Mouse (Mus musculus) right cerebral cortex, postnatal 25 days (tissue): ENCODE measurements around the gene Sec22a.
A peak's percentile ranks its signal among the peaks of the same experiment; 100 is the strongest.

ENCODE experiments used
- DNase-seq: peaks from one replicate; pipeline ENCODE4 v3.0.0; 2022

Gene Sec22a

DNA sequence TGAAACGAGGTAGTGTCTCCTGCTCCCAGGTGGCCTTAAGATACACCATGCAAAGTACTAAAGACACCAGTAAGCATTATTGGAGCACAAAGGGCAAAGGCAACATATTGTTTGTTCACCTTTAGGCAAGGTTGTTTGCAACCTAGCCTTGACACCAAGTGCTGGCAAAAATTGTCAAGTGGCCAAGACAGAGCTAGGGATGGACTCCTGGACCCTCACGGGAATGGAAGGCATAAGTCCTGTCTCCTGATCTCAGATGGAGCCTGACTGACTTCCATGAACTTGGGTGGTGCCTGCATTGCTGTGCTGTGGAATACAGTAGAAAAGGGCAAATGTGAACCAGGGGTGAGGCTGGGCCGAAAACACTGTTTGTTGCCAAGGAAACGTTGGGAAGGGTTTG, 54.1 kb downstream of the Sec22a start:
- no peak for DNase-seq

DNA sequence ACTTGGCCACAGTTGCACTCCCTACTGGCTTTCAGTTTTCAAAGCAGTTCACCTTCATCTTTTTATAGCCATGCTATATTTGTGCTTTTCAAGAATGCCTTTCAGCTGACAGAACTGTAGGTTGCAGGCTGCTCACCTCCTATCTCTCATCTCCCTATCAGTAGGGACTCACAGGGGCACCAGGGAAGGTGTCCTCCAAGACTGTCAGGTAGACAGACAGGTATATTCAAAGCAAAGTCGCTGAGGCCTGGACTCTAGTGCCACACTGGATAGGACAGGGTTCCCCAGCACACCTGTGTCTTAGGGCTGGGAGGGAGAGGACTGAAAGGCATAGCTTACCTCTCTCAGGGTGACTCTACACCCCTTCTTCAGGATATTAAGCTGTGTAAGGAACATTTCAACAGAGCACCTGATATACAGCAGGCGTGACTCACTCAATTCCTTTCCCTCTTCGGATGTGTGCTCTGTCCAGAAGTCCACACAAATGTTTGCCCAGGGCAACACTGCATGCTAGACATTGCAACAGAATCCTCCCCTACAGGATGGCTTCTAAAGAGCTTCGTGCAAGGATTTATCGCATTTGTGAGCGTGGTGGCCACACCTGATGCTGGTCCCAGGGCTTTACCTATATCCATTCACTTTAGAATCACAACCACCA, 55.1 kb downstream of the Sec22a start:
- DNase-seq, result no peak

DNA sequence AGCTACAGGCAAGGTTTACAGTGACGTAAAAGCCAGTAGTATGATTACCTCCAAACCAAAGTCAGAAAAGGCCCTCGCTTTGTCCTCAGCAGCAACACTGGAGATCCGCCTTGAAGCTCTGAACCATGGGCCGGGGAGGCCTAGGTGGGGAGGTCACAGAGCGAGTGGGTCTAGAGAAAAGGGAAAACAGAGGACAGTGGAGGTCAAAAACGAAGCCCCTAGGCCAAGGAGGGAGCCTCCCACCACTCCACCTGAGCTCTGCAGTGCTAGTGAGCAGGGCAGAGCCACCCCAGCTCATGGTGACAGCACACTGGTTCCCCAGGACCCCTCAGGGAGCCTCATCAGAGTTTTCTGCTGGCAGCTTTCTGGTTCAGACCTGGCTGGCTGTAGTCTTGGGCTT, 55.7 kb downstream of the Sec22a start:
- DNase-seq, result no peak

DNA sequence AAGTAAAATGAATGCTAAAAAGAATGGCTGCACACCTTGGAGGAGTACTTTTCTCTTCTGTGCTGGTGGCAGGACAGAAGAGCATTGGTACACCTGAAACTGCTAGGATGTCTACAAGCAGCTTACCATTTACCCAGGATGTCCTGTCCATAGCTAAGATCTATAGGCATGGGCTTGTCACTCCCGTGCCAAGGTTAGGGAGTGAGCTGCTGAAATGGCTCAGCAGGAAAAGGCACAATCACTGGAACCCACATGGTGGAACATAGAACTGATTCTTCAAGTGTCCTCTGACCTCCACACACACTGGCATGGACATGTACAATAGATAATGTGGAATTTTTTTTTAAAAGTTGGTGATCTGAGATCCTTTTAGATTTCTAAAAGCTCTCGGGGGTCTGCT, 56.4 kb downstream of the Sec22a start:
- DNase-seq, result no peak

DNA sequence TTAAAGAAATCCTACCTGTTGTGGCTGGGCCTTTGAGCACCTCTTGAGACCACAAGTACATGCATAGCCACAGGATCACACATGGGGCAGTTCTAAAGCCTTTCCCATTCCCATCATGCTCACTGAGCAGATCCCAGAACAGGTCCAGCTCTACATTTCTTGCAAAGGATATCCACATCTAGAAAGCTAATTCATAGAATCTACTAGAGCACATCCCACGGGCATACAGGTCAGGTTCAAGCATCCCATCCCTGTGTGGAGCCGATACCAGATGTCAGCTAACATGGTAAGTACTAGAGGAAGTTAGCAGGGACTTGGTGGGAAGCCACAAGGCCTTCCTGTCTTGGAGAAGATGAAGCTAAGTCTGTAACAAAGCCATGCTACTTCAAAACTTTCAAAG, 57.1 kb downstream of the Sec22a start:
- no peak for DNase-seq

DNA sequence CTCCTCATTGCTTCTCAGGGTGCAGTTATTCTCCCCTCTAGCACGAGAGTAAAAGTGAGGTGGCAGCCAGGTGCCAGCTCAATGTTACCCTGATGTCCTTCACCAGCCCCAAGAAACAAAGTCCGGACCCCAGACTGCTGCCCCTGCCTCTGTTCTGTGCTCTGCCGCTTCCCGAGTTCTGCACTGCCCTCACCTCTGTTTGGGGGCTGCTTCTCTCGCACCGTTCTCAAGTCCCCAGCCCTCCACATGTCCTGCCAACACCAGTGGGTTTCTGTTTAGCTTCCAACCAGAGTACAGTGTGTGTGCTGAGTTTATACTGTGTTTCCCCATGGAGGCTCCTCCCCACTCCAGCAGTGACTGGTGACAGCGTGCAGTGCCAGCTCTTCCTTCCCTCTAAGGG, 58.5 kb downstream of the Sec22a start:
- no peak for DNase-seq

DNA sequence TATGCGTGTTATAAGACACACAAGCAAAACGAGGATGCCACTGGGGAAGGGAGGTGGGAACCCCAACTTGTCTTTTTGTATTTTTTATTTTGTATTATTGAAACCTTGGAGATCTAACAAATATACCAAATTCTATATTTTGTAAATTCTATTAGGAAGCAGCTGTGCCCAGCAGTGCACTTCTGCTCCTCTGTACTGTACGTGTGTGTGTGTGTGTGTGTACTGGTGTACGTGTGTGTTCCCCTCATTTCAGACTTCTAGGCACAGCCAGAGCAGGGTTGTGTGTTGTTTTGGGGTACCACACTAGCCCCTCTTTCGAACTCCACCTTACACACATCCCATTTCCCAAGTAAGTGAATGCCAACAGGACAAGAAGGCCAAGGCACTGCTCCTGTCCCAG, 59.3 kb downstream of the Sec22a start:
- DNase-seq, result no peak

DNA sequence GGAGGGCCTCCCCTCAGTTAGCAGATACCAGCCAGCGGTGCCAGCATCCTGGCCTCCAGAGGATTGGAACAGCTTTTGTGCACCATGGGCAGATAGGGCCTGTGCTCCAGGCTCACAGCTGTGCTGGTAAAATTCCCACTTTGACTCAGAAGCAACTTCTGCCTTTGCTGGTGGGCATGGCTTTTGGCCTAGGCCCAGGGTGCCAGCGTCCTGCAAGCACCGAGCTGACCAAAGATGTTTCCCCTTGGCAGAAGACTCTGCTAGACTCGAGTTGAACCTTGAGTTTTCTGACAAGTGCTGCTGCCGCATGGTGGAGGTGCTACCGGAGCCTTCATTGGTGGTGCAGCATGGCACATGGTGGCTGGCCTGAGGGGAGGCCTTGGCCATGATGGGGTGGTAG, 60.0 kb downstream of the Sec22a start:
- DNase-seq, result no peak

DNA sequence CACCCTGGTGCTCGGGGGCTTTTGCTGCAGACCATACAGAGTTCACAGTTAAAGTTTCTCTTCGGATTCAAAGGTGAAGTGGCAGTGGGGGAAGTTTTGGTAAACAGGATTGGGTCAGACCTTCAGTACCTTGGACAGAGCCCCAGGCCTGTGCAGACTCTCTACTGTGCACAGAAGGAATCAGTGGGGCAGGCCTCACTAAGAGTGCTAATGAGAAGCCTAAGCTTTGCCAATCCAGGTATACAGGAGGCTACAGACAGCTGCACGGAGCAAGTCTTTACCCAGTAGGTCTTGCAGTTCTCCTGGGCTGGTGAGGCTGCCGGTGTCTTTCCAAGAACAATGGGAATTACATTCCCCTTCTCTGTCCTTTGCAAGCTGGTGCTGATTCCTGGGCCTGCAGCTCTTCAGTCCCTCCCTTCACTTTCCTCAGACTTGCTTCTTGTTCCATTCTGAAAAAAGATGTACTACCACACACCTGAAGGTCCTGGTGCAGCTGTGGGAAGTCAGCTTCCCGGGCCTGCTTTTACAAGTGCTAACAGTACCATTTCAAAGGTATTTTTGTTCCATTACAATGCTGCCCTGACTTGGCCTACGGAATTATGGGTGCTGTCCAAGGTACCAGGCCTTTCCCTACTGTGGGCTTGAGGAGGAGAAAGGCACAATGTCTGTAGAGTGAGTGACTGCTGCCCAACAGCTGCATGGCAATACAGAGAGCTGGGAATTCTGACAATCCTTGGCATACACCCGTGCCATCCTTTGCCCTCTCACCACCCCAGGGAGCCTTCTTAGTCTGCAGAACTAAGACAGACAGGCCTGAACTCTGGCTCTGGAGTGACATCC, 61.1 kb downstream of the Sec22a start:
- DNase-seq, result peak; percentile 1

DNA sequence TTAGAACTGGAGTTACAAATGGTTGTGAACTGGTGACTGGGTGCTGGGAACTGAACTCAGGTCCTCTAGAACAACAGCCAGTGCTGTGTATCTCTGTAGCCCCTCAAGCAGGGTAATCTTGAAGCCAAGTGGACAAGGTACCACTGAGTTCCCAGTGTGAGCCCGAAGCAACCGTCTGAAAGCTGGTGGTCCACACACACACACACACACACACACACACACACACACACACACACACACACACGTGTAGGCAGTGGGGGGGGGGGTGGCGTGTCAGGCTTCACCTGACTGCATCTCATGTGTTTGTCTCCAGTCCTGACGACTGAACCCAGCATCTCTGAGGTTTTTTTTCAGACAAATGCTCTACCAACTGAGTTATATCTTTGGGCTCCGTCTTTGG, 63.6 kb downstream of the Sec22a start:
- no peak for DNase-seq

DNA sequence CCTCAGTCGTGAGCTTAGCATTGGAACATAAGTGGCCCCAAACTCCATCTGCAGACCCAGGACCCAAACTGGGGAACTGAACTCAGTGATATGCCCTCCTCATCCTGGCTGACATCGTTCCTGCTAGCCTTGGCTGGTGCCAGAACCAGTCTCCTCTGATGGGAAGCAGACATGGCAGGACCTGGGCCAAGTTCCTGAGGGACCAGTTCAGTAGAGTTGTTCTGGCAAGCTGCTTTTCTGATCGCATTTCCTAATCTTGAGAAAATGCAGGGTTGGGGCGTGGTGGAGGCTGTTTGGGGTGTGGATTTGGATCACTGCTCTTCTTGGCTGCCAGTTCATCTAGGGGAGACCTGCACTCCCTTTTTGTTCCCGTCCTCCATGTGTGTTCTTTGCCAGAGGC, 65.9 kb downstream of the Sec22a start:
- no peak for DNase-seq

DNA sequence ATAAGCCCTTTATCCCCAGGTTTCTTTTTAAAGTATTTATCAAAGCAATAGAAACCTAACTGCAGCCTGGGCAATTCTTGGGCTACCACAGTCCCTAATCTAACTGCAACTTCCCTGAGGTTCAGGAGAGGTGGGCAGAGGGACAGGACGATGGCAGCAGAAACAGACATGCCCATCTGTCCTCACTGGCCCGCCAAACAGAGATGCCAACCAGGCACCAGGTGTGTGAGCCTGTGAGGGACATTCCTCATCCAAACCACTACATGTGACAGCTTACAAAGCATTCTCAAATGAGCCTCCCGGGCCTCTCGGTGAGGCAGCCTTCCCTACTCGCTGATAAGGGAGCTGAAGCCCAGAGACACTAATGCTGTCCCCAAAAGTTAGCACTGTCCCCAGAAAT, 76.5 kb downstream of the Sec22a start:
- DNase-seq, result no peak

DNA sequence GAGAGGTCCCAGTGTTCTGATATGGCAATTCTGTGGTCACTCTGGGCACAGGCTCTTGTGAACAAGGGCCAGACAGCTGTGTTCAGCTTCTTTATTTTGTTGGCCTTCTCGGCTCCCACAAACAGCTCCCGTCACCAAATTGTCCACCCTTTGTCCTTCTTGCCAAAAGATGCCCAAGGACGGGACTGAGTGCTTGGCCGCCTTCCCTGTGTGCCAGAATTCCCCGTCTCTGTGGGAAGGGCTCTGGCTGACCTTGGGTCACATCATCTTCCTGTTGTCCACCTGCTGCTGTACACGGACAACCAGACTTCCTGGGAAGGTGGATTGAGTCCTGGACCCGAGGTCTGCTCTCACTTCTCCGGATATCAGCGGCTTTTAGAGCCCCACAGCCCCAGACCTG, 77.9 kb downstream of the Sec22a start:
- no peak for DNase-seq

DNA sequence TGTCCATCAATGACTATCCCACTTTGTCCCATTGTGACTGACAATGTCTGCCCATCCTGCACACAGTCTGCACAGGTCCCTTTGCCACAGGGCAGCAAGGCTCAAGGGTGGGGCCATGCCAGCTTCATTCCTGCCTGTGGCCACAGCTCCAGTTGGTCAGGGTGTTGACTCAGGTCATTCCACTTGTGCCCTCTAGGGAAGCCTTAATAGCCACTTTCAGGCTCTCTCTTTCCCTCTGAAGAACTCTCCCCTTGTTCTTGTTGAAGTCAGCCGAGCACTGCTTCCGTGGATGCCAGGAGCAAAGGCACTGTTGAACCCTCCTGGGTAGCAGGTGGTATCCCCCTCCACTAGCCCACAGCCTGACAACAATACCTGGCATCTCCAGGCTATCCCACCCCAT, 81.3 kb downstream of the Sec22a start:
- DNase-seq, result no peak

DNA sequence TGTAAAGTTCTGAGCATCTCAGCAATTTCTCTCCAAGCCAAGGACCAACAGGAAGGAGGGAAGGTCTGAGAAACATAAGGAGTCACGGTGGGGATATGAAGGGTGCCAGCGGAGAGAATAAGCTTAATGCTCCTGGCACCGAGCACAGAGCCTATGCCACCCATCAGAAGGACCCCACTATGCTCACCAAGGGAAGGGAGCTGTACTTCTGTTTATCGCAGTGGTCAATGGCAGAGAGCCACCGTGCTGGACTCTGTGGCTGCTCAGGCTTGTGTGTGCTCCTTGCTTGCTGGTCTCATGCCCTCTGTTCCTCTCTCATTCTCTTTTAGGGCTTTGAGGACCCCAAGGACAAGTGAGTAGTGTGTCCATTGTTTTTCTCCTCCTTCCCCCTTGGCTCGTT, 85.6 kb downstream of the Sec22a start:
- no peak for DNase-seq

DNA sequence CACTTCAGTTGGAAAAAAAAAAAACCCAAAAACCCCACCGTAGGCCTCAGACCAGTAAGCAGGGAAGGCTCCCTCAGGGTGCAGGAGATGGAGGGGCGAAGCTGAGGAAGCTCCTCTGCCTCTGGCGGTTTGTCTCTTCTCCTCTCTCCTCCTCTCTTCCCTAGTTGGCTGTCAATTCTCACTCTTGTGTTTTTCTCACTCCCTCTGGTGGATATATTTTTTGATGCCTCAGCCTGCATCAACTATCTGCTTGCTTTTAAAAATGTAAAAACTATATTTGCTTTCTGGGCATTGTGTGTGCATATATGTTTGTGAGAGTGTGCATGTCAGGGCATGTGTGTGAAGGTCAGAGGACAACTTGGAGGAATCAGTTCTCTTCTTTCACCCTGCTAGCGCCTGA, 91.3 kb downstream of the Sec22a start:
- no peak for DNase-seq

DNA sequence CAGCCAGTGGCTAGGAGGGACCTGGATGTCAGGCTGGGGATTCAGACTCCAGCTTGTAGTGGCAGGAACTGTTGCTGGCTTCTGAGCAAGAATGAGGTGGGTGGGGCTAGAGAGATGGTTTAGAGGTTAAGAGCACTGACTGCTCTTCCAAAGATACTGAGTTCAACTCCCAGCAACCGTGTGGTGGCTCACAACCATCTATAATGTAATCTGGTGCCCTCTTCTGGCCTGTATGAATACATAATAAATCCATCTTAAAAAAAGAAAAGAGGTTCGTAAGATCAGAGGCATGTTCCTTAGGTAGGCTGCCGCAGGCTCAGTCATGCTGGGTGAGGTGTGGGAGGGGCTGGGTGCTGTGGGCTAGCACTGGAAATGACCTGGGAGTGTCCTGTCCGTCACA, 92.1 kb downstream of the Sec22a start:
- no peak for DNase-seq

DNA sequence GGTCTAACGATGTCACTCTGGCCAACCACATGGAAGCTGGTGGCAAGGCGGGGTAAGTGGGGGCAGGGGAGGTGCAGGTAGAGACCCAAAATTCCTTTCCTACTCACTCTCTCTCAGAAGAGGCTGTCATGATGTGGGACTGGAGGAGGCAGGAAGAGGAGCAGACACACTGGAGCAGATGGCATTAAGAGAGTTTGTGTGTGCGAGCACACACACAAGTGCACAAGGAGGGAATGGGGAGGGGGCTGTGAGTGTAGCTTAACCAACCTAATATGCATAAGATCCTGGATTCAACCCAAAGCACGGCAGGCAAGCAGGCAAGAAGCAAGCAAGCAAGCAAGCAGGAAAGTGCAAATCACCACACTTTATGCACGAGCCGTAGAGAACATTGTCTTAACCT, 92.8 kb downstream of the Sec22a start:
- no peak for DNase-seq

DNA sequence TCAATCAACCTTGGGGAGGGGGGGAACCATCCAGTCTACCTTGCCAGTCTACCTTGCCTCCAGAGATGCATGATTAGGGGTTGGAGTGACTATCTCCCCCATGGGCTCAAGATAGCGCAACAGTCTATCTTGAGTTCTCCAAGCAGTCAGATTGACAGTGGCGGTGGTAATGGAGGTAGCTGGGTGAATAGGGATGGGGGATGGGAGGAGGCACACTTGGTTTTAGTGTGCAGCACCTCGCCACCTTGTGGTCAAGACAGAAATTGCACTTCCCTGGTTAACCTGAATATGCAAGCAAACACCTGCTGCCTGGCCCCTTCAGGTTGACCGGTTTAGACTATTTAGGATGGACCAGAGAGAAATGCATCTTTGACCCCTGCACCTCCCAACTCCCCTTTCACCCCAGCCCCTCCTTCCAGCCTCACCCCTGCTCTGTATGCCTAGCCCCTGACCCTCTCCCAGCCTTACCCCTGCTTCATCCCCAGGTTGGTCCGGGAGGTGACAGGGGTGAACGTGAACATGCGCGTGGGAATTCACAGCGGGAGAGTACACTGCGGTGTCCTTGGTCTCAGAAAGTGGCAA, 93.3 kb downstream of the Sec22a start:
- DNase-seq, result peak; percentile 77
